Mouse (Mus musculus) lung, postnatal 0 days (tissue): ENCODE data around the gene Wdr18. TPM values are rescaled to one million over a fixed set of nuclear protein-coding genes. Genes with fewer than 3 reads are reported as not detected.
A peak's percentile ranks its signal among the peaks of the same experiment; 100 is the strongest.

ENCODE experiments used
- ATAC-seq: fragments of 200-750 bp; cut with Nextera tagmentation; 2 replicates; pipeline ENCODE4 v1.8.0; 2017; ENCODE audit warnings: moderate library complexity
- DNase-seq: peaks from one replicate; pipeline ENCODE4 v3.0.0-alpha.2; 2016; ENCODE audit warnings: low spot score
- H3K27ac ChIP-seq: fragments of 300-500 bp; sonication (generic); 2 replicates; pipeline ENCODE4 v1.5.1; 2014; ENCODE audit warnings: antibody characterized with exemption, mild to moderate bottlenecking, low read length, mixed read lengths
- H3K27me3 ChIP-seq: fragments of 300-500 bp; sonication (generic); replicated peaks from 2 replicates; pipeline ENCODE4 v1.6.1; 2014; ENCODE audit warnings: low read length, mixed read lengths; ENCODE audit not compliant: insufficient read depth
- H3K36me3 ChIP-seq: fragments of 300-500 bp; sonication (generic); 2 replicates; pipeline ENCODE4 v1.6.1; 2014; ENCODE audit warnings: low read length, mixed read lengths; ENCODE audit not compliant: insufficient read depth
- H3K4me1 ChIP-seq: fragments of 300-500 bp; sonication (generic); 2 replicates; pipeline ENCODE4 v1.6.1; 2014; ENCODE audit warnings: antibody characterized with exemption, low read depth, low read length, mixed read lengths; ENCODE audit not compliant: insufficient read depth
- H3K4me2 ChIP-seq: fragments of 300-500 bp; sonication (generic); replicated peaks from 2 replicates; pipeline ENCODE4 v1.6.1; 2014; ENCODE audit warnings: low read depth, mild to moderate bottlenecking, low read length, moderate library complexity, mixed read lengths
- H3K4me3 ChIP-seq: fragments of 300-500 bp; sonication (generic); 2 replicates; pipeline ENCODE4 v1.5.1; 2014; ENCODE audit warnings: low read depth, low read length
- H3K9ac ChIP-seq: fragments of 300-500 bp; sonication (generic); replicated peaks from 2 replicates; pipeline ENCODE4 v1.6.1; 2014; ENCODE audit warnings: low read depth, mild to moderate bottlenecking
- H3K9me3 ChIP-seq: fragments of 300-500 bp; sonication (generic); 2 replicates; pipeline ENCODE4 v1.6.1; 2016; ENCODE audit warnings: low read length, mixed read lengths
- CTCF ChIP-seq: IDR thresholded peaks from 2 replicates; pipeline ENCODE4 v1.5.1; 2016; ENCODE audit warnings: antibody characterized with exemption, mild to moderate bottlenecking
- EP300 ChIP-seq: IDR thresholded peaks from 2 replicates; pipeline ENCODE4 v1.6.1; 2016; ENCODE audit warnings: antibody characterized with exemption, mild to moderate bottlenecking, control low read depth
- WGBS: fragments of 180-500 bp; shearing (Covaris S2); extraction: QIAGEN DNeasy Blood & Tissue Kit; methylation state at CpG from one replicate; pipeline ENCODE4 v1.1.7; 2014; 5-methylcytosine and 5-hydroxymethylcytosine counted together
- polyA plus RNA-seq: library from polyadenylated mRNA; unstranded; fragments of >200 nt; fragmentation: Nextera tagmentation; extraction: Ambion mirVana; gene quantifications from 2 replicates; pipeline ENCODE4 v1.2.1, GENCODE M21; 2015

The Wdr18 gene
- polyA plus RNA-seq, 1 experiment from 2014 or later: 44.2 TPM

DNA sequence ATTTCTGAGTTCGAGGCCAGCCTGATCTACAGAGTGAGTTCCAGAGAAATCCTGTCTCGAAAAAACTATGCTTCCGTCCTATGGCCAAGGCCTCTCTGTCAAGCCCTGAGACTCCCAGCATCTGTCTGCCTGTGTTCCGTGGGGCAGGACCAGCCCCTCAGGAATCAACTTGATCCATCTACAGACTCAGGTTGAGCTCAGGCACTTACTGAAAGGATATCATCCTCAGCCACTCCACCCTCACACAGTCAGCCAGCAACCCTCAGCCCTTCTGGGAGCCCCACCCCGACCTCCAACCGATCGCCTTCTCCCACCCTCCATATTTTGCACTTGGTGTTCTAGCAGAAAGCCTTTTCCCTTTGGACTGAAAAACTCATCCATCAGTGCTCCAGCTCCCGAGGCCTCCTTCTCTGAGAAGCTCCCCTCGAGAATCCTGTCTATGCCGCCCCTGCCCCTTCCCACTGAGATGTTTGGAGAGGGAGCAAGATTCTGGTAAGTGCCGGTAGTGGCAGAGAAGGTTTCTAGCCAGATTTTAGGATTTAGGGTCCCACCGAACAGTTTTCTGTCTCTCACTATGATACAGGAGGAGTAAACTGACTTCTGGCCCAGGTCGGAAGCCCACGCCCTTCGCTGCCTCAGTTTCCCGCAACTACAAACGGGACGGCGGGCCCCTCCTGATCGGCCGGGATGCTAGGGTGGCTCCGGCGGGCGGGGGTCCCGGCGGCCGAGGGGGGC lies 28.0 kb downstream of the Wdr18 start:
- peak; percentile 36 for DNase-seq
- peak overlapping the region; percentile 99 for H3K27ac ChIP-seq
- TF ChIP-seq CTCF (no peak), EP300 (no peak)
- WGBS: 7% methylated on average over 27 of the region's 27 CpGs
- H3K27me3 ChIP-seq: no peaks in the 10 kb centered on the region
- peak overlapping the region; percentile 82 for H3K4me2 ChIP-seq
- H3K36me3 ChIP-seq: peaks cover 20% of the 10 kb centered on the region
- peak overlapping the region; percentile 95 for H3K9ac ChIP-seq
- peaks cover 28% of the 10 kb centered on the region for H3K4me1 ChIP-seq
- peak overlapping the region; percentile 82 for H3K4me3 ChIP-seq
- no peaks in the 10 kb centered on the region for H3K9me3 ChIP-seq
- ATAC-seq: no peak

DNA sequence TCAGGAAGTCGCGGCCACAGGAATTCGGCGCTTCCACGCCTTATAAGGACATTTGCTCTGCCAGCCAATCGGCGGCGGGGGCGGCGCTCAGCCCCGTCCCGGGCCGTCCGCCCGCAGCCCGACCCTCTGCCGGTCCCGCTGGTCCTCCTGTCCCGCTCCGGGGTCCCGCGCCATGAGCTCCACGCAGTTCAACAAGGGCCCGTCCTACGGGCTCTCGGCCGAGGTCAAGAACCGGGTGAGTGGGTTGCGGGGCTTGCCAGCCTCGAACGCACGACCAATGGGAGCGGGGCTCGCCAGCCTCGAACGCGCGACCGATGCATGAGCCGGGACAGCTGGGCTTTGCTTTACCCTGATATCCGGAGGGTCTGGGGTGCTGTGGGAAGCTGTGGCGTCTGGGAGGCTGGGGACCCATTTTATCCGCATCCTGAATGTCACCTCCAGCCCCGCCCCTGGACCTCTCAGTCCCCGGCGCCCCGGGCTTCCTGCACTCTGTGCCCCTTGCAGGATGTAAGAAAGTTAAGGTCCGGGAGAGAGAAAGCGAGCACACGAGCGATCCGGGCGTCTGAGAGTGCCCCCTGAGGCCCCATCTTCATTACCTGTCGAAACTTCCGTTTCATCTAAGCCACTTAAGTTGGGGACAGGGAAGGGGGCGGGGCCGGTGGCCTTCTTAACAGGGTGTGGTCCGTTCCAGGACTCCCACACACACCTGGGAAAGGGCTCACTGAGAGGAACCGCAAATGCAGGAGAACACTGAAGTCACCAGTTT lies 28.7 kb downstream of the Wdr18 start, which contains the start of gene Cnn2:
TSS of gene Cnn2 (plus strand) at position 79 of the 766 bp plus-strand sequence.
- peak within 1 kb of the TSS; percentile 95 for H3K9ac ChIP-seq
- peak within 1 kb of the TSS; percentile 82 for H3K4me3 ChIP-seq
- under 1% methylated on average over 51 of the region's 59 CpGs for WGBS
- peaks cover 21% of the 10 kb centered on the region; the same call in 1 of the 2 replicates for H3K4me1 ChIP-seq
- H3K36me3 ChIP-seq: peaks cover 27% of the 10 kb centered on the region
- TF ChIP-seq CTCF (no peak), EP300 (peak; percentile 76; the same call in 1 of the 2 replicates)
- H3K4me2 ChIP-seq: peak within 1 kb of the TSS; percentile 82
- peak within 1 kb of the TSS; percentile 99 for H3K27ac ChIP-seq
- DNase-seq (peak; percentile 87), ATAC-seq (peak; percentile 13)
- H3K9me3 ChIP-seq: no peaks in the 10 kb centered on the region
- H3K27me3 ChIP-seq: no peaks in the 10 kb centered on the region

DNA sequence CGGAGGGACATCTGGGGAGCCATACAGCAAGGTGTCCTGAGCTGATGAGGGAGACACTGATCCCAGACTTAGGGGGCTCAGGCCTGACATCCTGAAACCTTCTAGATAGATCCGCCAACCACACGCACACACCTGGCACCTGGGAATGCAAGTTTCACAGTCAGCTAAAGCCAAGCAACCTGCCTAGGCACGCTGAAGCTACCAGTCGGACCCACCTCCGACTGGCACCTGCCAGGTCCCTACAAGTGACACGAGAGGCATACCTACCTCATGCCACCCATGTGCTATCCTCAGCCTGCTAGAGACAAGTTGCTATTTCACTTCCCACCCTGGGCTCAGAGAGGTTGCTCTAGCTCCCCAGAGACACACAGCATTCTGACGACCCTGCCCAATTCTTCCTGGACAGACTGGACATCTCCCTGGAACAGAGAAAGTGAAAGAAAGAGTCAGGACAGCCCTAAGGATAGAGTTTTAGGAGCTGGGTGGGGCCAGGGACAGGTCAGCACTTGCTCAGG lies 29.4 kb downstream of the Wdr18 start:
- peak overlapping the region; percentile 82 for H3K4me3 ChIP-seq
- peak overlapping the region; percentile 82 for H3K4me2 ChIP-seq
- WGBS: 21% methylated on average over 7 of the region's 8 CpGs
- no peaks in the 10 kb centered on the region for H3K27me3 ChIP-seq
- peak overlapping the region; percentile 95 for H3K9ac ChIP-seq
- H3K4me1 ChIP-seq: peaks cover 21% of the 10 kb centered on the region; the same call in 1 of the 2 replicates
- peaks cover 31% of the 10 kb centered on the region for H3K36me3 ChIP-seq
- no peak for ATAC-seq
- no peak for DNase-seq
- TF ChIP-seq EP300 (no peak), CTCF (no peak)
- no peaks in the 10 kb centered on the region for H3K9me3 ChIP-seq
- H3K27ac ChIP-seq: peak overlapping the region; percentile 99

DNA sequence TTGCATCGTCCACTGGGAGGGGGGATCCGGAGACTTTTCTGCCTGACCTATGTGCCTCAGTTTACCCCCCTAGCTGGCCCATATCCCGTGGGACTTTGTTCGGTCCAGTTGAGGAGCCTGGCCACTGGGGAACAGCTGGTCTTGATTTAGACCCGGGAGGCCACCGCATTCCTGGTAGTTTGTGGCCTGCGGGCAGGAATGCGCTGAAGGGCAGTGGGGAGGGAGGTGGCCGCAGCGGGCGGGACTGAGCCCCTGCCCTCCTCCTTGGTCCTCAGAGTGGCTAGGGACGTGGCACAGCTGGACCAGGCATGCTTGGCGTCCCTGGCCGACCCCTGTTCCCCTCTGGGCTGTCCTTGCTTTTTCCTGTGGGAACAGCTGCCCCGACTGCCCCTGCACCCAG lies 29.9 kb downstream of the Wdr18 start:
- peak overlapping the region; percentile 95 for H3K9ac ChIP-seq
- H3K9me3 ChIP-seq: no peaks in the 10 kb centered on the region
- H3K27me3 ChIP-seq: no peaks in the 10 kb centered on the region
- peak; percentile 90 for DNase-seq
- TF ChIP-seq EP300 (0 out of 2 replicates have a peak, but pooled peaks have one; percentile 9), CTCF (0 out of 2 replicates have a peak, but pooled peaks have one; percentile 8)
- peak; percentile 52 for ATAC-seq
- H3K4me1 ChIP-seq: peaks cover 21% of the 10 kb centered on the region; the same call in 1 of the 2 replicates
- peak overlapping the region; percentile 99 for H3K27ac ChIP-seq
- peak overlapping the region; percentile 82 for H3K4me3 ChIP-seq
- peaks cover 37% of the 10 kb centered on the region for H3K36me3 ChIP-seq
- WGBS: 22% methylated on average over 13 of the region's 15 CpGs
- H3K4me2 ChIP-seq: peak overlapping the region; percentile 82

DNA sequence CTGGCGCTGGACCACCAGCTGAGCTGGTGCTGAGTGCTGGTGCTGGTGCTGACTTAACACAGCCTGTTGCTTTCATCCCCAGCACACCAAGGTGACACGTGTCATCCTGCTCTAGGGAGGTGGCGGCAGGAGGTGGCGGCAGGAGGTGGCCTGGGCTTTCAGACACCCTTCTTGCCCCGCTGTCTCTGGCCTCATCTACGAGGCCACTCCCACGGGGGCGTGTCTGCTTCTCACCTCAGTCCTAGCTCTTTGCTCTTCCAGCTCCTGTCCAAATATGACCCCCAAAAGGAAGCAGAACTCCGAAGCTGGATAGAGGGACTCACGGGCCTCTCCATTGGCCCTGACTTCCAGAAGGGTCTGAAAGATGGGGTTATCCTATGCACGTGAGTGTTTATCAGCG lies 31.1 kb downstream of the Wdr18 start:
- H3K9ac ChIP-seq: no peak overlapping the region
- peak overlapping the region; percentile 82 for H3K4me2 ChIP-seq
- H3K4me3 ChIP-seq: no peak overlapping the region
- H3K4me1 ChIP-seq: peaks cover 16% of the 10 kb centered on the region; the same call in 1 of the 2 replicates
- no peak for ATAC-seq
- H3K27me3 ChIP-seq: no peaks in the 10 kb centered on the region
- no peak for DNase-seq
- peaks cover 43% of the 10 kb centered on the region for H3K36me3 ChIP-seq
- H3K9me3 ChIP-seq: no peaks in the 10 kb centered on the region
- H3K27ac ChIP-seq: no peak overlapping the region
- WGBS: 64% methylated on average over 12 of the region's 12 CpGs
- TF ChIP-seq EP300: no peak
- no peak for TF ChIP-seq CTCF

DNA sequence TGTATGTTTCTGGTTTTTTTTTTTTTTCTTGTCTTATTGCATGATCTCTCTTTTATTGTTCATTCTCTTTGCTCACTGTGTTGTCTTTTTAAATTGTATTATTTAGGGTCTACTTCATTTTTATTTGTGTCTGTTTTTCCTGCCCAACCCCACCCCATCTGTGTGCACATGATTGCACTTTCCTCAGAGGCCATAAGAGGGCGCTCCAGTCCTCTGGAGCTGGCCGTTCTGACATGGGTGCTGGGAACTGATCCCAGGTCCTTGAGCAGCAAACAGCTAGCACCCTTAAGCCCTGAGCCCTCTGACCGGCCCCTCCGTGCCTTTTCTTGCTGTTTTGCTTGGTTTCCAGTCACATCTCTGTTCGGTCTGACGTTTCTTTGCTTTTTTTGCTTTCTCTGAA lies 31.6 kb downstream of the Wdr18 start:
- Histone ChIP-seq H3K36me3 (peaks cover 43% of the 10 kb centered on the region), H3K9me3 (no peaks in the 10 kb centered on the region), H3K4me1 (peaks cover 12% of the 10 kb centered on the region; the same call in 1 of the 2 replicates), H3K27ac (no peak overlapping the region), H3K4me3 (no peak overlapping the region), H3K27me3 (no peaks in the 10 kb centered on the region), H3K4me2 (peak overlapping the region; percentile 82; the same call in 1 of the 2 replicates), H3K9ac (no peak overlapping the region)
- WGBS: 89% methylated on average over 6 of the region's 6 CpGs
- ATAC-seq: no peak
- DNase-seq: no peak
- TF ChIP-seq CTCF: peak; percentile 60
- TF ChIP-seq EP300: no peak
